ENCODE assay signal across 25 mouse cellular contexts in the genomic region with DNA sequence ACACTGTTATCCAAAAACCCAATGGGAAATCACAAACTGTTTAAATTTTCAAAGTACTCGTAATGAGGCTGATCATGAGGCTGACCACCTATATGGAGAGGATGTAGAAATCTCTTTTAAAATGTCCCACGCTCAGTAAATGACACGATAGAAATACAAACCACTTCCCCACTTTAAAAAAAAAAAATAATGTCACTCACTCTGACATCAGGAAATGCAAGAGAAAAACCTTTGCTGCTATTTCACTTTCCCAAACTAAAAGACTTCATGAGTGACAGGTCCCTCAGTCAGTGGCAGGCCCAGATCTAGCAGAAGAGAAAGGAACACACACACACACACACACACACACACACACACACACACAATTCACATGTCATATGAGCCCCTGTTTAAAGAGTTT.
"Had no signal": no experiment of that assay in that cellular context is flagged by ENCODE, and none has a peak within 500 bp of the region (broad histone marks: within the 10 kb centered on the region; RNA-seq: fewer than 3 reads in every experiment).

No protein-coding gene starts in this region.

- H3K4me1 ChIP-seq: hindbrain, embryonic 12.5 days; limb, embryonic 13.5 days; limb, embryonic 15.5 days had no signal

- H3K9ac ChIP-seq: heart, embryonic 12.5 days; hindbrain, embryonic 12.5 days; hindbrain, embryonic 14.5 days; intestine, embryonic 15.5 days; limb, embryonic 13.5 days; limb, embryonic 15.5 days; liver, embryonic 12.5 days had no signal

- DNase-seq: gastrocnemius, postnatal 14 days; gastrocnemius, postnatal 36 days; heart, adult 18-20 months; heart, postnatal 10 days; heart, postnatal 4 days; kidney, adult 18-20 months; kidney, adult 8-10 months; kidney, postnatal 10 days; kidney, postnatal 4 days; layer of hippocampus, adult 9-11 months; layer of hippocampus, postnatal 36 days; left cerebral cortex, postnatal 4 days had no signal

- H3K36me3 ChIP-seq: heart, embryonic 10.5 days; heart, embryonic 12.5 days; hindbrain, embryonic 10.5 days; hindbrain, embryonic 12.5 days; intestine, embryonic 15.5 days; limb, embryonic 13.5 days; limb, embryonic 15.5 days; liver, embryonic 12.5 days had no signal

- H3K27ac ChIP-seq: heart, embryonic 10.5 days; hindbrain, embryonic 10.5 days; hindbrain, embryonic 12.5 days; hindbrain, embryonic 14.5 days; intestine, embryonic 15.5 days; layer of hippocampus, adult 2 months; limb, embryonic 13.5 days; limb, embryonic 15.5 days; liver, embryonic 12.5 days had no signal

- ATAC-seq: hindbrain, embryonic 16.5 days; inflammation-experienced regulatory T-cells, adult 6 months; intestine, embryonic 15.5 days; intestine, postnatal 0 days; liver, embryonic 12.5 days had no signal

- H3K9me3 ChIP-seq: heart, embryonic 10.5 days; heart, embryonic 12.5 days; hindbrain, embryonic 10.5 days; hindbrain, embryonic 12.5 days; intestine, embryonic 15.5 days; limb, embryonic 13.5 days; limb, embryonic 15.5 days; liver, embryonic 12.5 days had no signal

- H3K4me2 ChIP-seq: heart, embryonic 12.5 days; hindbrain, embryonic 12.5 days; hindbrain, embryonic 14.5 days; intestine, embryonic 15.5 days; limb, embryonic 13.5 days; limb, embryonic 15.5 days; liver, embryonic 12.5 days had no signal

- H3K4me3 ChIP-seq: heart, embryonic 10.5 days; heart, embryonic 12.5 days; hindbrain, embryonic 10.5 days; hindbrain, embryonic 12.5 days; intestine, embryonic 15.5 days; layer of hippocampus, adult 2 months; limb, embryonic 13.5 days; limb, embryonic 15.5 days; liver, embryonic 12.5 days had no signal

- H3K27me3 ChIP-seq: heart, embryonic 12.5 days; hindbrain, embryonic 12.5 days; intestine, embryonic 15.5 days; limb, embryonic 13.5 days; limb, embryonic 15.5 days had no signal
